Mouse (Mus musculus) 3T3-L1 (cell line): ENCODE data around the gene Gm10644.
"Not testable (repeated sequence)": the region's sequence is repeated elsewhere in the genome, so short reads cannot be mapped to it uniquely, and the experiment has no call there.

Experiments used
- DNase-seq: peaks from one replicate; pipeline ENCODE4 v3.0.0-alpha.2; 2015; ENCODE audit warnings: low read depth, low spot score

Gene Gm10644

GRCm38 (mm10) chr8:83955106-83955957 lies at the start of gene Gm10644, which contains the start of gene Asf1b:
Gene Gm10644 (minus strand): TSS chr8:83955205.
Gene Asf1b (plus strand): TSS chr8:83955507.
- peak; percentile 100 for DNase-seq

- DNase-seq: peak; percentile 98
Measured at GRCm38 (mm10) chr8:84004533-84005201, 49.7 kb upstream of the Gm10644 start.

GRCm38 (mm10) chr8:84003612-84004246 lies 48.7 kb upstream of the Gm10644 start:
- peak; percentile 57 for DNase-seq

- DNase-seq: no peak
Measured at GRCm38 (mm10) chr8:84002957-84003611, 48.1 kb upstream of the Gm10644 start.

- no peak for DNase-seq
Measured at GRCm38 (mm10) chr8:84001281-84002000, 46.4 kb upstream of the Gm10644 start, which contains the start of gene 1700067K01Rik. Gene 1700067K01Rik (plus strand): TSS chr8:84001502.

- DNase-seq: no peak
Measured at GRCm38 (mm10) chr8:83999825-84000224, 44.8 kb upstream of the Gm10644 start.

- DNase-seq: peak; percentile 18
Measured at GRCm38 (mm10) chr8:83999057-83999705, 44.2 kb upstream of the Gm10644 start.

GRCm38 (mm10) chr8:83998231-83999056 lies 43.4 kb upstream of the Gm10644 start:
- DNase-seq: peak; percentile 80

GRCm38 (mm10) chr8:83997511-83998141 lies 42.6 kb upstream of the Gm10644 start, which contains the start of gene Samd1:
Gene Samd1 (plus strand): TSS chr8:83997672.
- peak; percentile 56 for DNase-seq

GRCm38 (mm10) chr8:83996567-83997505 lies 41.8 kb upstream of the Gm10644 start:
- DNase-seq: peak; percentile 85

GRCm38 (mm10) chr8:83995973-83996372 lies 41.0 kb upstream of the Gm10644 start:
- DNase-seq: no peak

- no peak for DNase-seq
Measured at GRCm38 (mm10) chr8:83994030-83994429, 39.0 kb upstream of the Gm10644 start.

GRCm38 (mm10) chr8:83992488-83992887 lies 37.5 kb upstream of the Gm10644 start:
- no peak for DNase-seq

- no peak for DNase-seq
Measured at GRCm38 (mm10) chr8:83990170-83990569, 35.2 kb upstream of the Gm10644 start.

GRCm38 (mm10) chr8:83989243-83989642 lies 34.2 kb upstream of the Gm10644 start:
- no peak for DNase-seq

- DNase-seq: not testable (repeated sequence)
Measured at GRCm38 (mm10) chr8:83983222-83983621, 28.2 kb upstream of the Gm10644 start.

GRCm38 (mm10) chr8:83982449-83982848 lies 27.4 kb upstream of the Gm10644 start:
- no peak for DNase-seq

GRCm38 (mm10) chr8:83981533-83981932 lies 26.5 kb upstream of the Gm10644 start:
- DNase-seq: no peak
